Mouse (Mus musculus) WW6 (cell line): ENCODE data around the gene Ephx3.
A peak's percentile ranks its signal among the peaks of the same experiment; 100 is the strongest.
"Not testable (repeated sequence)": the region's sequence is repeated elsewhere in the genome, so short reads cannot be mapped to it uniquely, and the experiment has no call there.

ENCODE experiments used
- DNase-seq: peaks from one replicate; pipeline ENCODE4 v3.0.0-alpha.2; 2013; ENCODE audit warnings: low read depth, low spot score

The Ephx3 gene

DNA sequence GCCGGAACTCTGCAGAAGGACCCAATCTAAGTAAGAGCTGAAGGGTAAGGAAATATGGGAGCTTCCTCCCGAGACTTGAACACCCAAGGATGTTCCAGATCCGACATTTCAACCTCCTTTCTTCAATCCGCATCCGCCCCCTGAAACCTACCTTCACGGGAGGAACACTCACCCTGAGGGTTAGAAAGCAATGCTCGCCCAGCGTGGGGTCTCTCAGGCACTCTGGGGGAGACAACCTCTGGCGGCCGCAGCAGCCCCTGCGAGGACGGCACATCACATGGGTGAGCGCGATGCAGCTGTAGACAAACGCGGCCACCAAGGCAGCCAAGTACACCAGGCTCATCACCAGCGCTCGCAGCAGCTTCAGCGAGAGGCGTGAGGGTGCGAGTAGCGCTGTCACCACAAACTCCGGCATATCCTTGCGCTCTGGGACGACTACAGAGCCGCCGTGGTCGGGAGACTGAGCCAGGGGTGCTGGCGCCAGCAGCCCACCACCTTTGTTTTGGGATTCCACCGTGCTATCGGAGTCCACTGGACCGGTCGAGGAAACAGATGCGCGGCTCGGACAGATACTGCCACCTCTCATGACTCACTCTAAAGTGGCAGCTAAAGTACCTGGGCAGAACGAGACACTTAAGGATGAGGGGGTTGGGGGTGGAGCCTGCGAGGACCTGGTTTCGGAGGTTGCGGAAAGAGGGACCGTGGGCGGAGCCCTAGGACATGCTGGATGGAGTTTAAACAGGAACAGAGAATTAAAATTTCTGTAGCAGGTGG, at the start of gene Ephx3:
Gene Ephx3, minus strand, starts transcription at position 687 of the 774 bp plus-strand sequence.
- DNase-seq: no peak

GRCm38 (mm10) chr17:32238589-32238988, 49.2 kb upstream of the Ephx3 start:
- DNase-seq: no peak

- DNase-seq: no peak
Observed at GRCm38 (mm10) chr17:32235534-32236191, 46.3 kb upstream of the Ephx3 start.

DNA sequence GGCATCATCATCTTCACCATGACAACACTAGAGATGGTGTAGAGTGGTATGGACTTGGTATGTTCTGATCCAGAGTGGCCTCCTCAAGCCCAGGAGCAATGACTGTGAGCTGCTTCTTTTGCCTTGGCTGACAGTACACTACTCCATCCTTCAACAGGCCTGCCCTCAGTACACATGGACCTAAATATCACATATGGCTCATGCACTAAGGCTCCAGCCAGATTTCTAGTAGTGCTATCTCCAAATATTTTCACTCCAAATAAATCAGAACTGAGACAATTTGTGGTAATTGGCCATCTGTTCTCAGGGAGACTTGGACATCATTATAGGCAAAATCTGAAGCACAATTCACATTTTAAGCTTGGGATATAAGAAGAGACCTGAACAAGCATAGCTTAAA, 43.8 kb upstream of the Ephx3 start:
- DNase-seq: no peak

GRCm38 (mm10) chr17:32229256-32229655, 39.9 kb upstream of the Ephx3 start:
- DNase-seq: no peak

DNA sequence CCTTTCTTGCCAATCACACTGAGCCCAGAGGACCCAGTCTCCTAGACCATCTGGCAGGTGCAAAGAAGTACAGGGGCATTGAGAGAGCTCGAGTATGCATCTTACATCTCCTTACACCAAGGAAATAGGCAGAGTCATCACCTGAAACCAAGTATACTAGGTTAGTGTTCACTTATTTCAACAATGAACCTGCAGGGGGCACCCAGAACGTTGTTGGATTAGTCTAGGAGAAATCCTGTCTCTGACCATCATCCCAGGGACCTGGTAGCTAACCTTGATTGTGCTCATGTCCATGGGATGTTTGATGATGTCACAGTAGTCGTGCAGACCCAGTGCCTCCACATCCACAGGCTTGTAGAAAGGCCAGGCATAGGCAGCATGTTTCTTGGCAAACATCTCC, 31.5 kb upstream of the Ephx3 start:
- DNase-seq: no peak

- DNase-seq: not testable (repeated sequence)
Observed at GRCm38 (mm10) chr17:32215587-32215986, 26.2 kb upstream of the Ephx3 start.

DNA sequence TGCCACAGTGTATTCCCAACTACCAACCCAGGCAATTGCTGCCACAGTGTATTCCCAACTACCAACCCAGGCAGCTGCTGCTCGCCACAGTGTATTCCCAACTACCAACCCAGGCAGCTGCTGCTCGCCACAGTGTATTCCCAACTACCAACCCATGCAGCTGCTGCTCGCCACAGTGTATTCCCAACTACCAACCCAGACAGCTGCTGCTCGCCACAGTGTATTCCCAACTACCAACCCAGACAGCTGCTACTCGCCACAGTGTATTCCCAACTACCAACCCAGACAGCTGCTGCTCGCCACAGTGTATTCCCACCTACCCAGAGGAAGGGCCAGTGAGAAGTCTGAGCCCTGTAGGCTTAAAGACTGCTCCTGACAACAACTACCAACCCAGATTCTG, 22.2 kb upstream of the Ephx3 start:
- DNase-seq: not testable (repeated sequence)

DNA sequence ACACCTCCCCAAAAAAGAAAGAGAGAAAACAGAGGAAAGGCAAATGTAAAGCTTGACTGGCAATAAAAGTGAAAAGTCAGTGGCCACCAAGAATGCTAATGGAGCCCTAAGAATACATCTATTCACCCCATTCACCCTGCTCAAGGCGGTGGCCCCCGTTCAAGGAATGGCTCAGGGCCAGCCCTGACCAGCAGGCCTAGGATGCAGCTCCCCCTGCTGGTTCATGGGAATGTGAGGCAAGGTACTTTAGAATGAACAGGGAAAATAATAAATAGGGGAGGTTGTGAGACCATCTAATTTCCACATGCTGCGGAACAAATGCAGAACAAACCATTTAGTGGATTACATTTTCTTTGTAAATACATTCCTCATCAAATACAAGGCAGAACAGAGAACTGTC, 20.4 kb upstream of the Ephx3 start:
- DNase-seq: no peak

- DNase-seq: no peak
Observed at GRCm38 (mm10) chr17:32209144-32209543, 19.8 kb upstream of the Ephx3 start.

DNA sequence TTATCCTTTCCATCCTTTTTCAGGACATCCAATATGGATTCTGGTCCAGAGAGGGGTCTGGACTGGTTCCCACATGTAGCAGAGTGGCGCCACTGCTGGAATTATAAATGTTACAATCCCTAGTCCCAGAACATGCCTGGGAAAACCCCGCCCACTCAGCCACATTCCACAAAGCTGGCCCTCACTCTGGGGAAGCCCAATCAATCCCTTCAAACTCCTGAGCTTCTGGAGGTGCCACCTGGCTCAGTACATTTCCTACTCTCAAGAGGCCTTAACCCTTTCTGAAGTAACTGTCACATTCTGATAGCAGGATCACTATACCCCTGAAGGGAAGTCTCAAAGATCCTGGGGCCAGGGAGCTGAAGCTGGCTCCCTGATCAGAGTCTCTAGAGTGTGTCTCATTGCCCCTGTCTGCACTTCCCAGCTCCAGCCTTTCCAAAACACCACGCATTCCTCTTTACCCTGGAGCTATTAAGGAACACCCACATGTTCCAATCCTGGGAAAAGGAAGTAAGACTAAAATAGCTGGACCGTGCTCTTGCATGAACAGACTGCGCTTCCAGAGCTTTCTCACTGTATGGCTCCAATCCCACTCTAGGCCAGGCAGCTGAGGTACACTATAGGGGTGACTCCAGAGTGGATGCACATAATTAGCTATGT, 18.4 kb upstream of the Ephx3 start:
- no peak for DNase-seq

DNA sequence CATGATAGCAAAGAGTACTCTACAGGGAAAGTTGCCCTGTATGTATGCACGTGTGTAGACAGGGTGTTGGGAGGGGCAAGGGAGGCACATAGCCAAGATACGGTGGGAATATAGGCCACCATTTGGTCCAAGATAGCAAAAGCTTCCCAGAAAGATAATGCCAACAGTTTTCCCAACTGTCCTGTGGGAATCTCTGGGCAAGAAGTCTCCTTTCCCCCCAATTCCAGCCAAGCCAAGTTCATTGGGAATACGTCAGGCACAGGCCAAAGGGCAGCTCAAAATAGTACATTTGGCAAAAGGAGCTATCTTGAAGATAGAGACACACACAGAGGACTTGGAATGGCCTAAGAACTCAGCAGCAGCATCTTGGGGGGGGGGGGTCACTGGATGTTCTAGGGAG, 16.0 kb upstream of the Ephx3 start:
- no peak for DNase-seq

DNA sequence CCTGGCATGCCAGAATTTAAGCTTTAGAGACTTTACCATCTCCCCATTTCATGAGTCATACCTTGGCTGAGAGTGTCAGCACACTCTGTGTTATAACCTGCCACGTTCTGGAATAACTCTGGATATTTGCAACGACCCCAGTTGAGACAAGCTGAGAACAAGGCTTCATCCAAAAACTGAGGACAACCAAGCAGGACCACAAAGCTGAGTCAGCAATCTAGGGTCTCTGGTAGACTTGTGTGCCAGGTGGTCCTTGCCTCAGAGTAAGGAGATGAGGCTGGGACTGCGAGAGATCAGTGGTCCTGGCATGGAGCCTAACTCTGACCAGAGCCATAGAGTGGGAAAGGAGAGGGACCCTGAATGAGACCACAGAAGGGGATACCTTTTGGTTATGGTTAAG, 13.6 kb upstream of the Ephx3 start:
- no peak for DNase-seq

DNA sequence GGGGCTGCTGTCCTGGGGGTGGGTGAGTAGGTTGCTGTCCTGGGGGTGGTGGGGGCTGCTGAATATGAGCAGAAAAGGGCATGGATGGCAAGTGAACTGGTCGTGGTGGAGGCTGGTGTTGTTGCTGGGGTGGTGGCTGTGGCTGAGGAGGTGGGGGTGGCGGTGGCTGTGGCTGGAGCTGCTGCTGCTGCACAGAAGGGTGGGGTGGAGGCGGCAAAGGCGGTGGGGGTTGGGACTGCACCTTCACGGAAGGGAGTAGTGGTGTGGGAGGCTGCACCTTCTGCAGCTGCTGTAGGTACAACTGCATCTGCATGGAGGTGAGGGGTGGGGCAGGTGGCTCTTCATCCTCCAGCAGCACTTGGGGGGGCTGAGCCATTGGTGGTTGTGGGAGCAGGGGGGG, 11.7 kb upstream of the Ephx3 start:
- DNase-seq: no peak

- no peak for DNase-seq
Observed at GRCm38 (mm10) chr17:32199796-32200195, 10.4 kb upstream of the Ephx3 start.

- DNase-seq: no peak
Observed at GRCm38 (mm10) chr17:32197156-32197555, 7.8 kb upstream of the Ephx3 start.

DNA sequence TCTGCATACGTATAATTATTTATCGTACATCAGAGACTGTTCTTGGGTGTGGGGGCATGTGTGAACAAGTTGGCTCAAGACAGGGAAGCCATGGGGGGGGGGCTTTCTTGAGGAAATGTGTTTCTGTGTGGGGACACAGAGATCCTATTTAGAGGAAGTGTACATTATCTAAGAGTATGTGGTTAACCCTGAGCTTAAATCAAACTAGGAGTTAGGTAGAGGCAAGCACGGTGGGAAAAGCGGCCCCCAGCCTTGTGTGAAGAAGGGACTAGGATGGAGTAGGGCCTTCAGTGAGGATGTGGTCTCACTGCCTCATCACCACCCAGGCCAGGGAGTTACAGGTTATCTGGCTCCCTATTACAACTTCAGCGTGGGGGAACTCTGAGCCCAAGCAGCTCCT, 6.4 kb upstream of the Ephx3 start:
- no peak for DNase-seq

DNA sequence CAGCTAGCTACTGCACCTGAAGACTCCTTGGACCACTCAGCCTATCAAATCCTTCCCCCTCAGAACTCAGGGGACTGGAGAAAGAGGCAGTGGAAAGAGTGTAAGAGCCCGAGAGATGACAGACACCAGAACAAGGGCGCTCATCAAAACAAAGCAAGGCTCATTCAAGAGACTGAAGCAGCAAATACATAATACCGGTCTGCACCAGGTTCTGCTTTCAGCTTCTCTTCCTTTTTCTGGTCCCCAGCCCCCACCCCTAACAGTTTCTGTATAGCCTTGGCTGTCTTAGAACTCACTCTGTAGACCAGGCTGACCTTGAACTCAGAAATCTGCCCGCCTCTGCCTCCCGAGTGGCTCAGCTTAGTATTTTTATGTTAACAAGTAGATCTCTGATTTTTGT, 3.7 kb upstream of the Ephx3 start:
- no peak for DNase-seq

DNA sequence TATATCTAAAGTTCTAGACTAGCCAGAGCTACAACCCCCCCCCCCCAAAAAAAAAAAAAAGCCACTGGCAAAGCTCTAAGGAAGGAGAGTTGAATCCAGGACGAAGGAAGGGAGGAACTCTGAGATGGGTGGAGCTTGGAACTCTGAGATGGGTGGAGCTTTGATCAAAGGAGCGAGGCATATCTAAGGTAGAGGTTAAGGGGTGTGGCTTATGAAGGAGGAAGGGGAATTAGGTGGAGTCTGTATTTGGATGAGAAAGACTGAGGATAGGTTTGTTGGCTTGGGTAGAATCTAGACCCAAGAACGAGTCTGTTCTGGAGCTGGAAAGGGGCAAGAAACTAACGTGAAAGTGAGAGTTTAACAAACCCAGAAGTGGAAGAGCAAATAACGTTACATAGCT, 501 bp upstream of the Ephx3 start:
- DNase-seq: peak; percentile 65

DNA sequence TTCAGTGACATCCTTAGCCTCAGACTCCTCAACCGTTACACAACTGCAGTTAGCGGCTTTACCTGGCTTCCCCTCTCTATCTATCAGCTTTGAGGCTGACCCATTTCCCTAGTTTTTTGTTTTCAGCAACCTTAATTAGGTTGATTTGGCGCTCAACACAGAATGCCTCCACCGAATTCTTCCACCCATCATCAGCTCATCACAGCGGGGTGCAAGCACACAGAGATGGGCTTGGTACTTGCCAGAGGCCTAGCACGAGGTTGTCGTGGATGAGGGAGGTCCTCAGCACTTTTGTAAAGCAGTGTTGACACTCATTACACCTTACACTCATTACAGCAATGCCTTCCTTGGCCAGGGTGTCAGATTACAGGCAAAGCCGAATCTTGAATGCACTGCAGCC, 6.3 kb downstream of the Ephx3 start:
- no peak for DNase-seq

DNA sequence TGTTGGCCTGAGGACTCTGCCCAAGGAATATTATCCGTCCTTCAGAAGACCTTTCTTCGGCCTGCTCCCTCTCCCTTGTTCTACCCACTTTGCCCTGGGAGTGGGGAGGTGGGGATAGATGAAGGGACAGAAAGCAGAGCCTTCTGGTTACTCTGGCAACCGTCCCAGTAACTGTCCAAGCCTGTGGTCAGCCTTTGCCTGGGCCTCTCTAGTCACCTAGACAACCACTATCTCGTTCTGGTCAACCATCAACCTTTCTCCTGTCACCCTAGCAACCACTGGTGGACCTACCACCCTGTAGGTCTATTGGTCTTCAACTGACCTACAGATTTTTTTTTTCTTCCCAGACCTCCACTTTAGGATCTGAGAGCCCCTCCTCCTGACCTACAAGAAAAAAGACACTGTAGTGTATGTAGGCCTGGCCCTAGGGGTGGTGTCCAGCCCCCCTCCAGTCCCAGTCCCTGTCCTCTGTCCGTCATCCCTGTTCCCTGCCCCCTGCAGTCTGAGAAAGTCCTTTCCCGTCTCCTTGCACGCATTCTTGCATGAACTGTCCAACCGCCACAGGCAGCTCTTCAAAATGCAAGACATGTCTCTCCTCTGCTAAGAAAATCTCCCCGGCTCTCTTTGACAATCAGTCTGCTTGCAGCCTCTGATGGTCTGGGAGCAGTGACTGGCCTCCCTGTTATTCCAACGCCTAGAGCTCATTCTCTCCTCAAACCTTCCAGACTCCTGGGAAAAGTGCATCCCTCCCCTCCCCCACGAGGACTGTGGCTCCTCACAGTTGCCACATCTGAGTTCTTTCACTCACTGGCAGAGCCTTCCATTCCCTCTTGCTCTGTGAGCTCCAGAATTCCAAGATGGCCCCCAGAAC, 9.5 kb downstream of the Ephx3 start:
- no peak for DNase-seq

DNA sequence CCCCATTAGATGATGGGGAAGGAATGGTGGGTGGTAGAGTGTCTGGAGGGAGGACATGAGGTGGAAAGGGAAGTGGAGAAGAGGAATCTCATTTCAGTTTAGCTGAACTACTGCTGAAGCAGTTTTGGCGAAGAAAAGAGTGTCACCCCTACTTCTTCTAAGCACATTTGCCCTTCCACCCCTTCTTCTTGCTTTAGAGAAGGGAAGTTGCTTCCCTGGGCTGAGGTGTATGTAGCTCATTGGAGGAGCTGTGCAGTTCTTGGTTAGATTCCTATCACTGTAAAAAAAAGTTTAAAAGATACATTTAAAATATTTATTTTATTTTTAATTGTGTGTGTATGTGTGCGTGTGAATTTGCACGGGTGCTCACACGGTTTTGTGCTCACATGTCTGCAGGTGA, 12.4 kb downstream of the Ephx3 start:
- DNase-seq: no peak
